Mouse (Mus musculus): ENCODE data around the gene Neurog3.

Neurog3 gene
- long read RNA-seq, experiment 1: 0 reads
- long read RNA-seq, experiment 2: 0 reads

DNA sequence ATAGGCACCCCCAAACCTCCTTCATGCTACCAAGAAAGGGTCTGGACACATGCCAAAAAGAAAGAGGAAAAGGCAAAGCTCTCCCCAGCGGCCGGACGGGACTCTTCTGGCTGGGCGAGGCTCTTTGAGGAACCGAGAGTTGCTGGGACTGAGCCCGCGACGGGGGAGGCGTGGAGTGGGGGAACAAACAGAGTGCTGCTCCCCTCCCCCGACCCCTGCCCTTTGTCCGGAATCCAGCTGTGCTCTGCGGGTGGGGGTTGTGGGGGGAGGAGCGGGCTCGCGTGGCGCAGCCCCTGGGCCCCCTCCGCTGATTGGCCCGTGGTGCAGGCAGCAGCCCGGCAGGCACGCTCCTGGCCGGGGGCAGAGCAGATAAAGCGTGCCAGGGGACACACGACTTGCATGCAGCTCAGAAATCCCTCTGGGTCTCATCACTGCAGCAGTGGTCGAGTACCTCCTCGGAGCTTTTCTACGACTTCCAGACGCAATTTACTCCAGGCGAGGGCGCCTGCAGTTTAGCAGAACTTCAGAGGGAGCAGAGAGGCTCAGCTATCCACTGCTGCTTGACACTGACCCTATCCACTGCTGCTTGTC lies at the start of gene Neurog3:
Gene Neurog3, plus strand, starts transcription at position 400 of the 591 bp plus-strand sequence.
- intact Hi-C loops (cut with DNase I): no loop called here

- intact Hi-C loops (cut with DNase I): no loop called here
Observed at GRCm38 (mm10) chr10:62086044-62086443, 46.8 kb upstream of the Neurog3 start.

DNA sequence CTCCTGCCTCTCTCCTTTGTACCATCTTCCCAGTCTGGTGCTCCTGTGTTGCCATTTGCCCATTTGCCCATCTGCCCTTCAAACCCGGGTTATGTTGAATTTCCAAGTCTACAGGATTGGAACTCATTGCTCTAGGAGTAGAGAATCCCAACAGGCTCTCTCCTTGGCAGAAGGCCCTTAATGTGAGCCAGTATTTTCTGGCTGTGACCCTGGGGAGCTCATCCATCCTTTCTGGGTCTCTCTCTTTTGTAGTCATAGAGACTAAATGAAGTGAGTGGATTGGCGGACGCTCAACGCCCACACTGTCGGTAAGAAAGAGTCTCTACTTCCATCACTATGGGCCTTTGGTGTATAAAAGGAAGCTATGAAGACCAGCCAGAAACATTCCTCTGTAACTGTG lies 46.1 kb upstream of the Neurog3 start:
- intact Hi-C loops (cut with DNase I): no loop called here

GRCm38 (mm10) chr10:62088411-62088810 lies 44.5 kb upstream of the Neurog3 start:
- intact Hi-C loops (cut with DNase I): no loop called here

GRCm38 (mm10) chr10:62089071-62089470 lies 43.8 kb upstream of the Neurog3 start:
- intact Hi-C loops (cut with DNase I): no loop called here

GRCm38 (mm10) chr10:62089486-62089885 lies 43.4 kb upstream of the Neurog3 start:
- intact Hi-C loops (cut with DNase I): no loop called here

DNA sequence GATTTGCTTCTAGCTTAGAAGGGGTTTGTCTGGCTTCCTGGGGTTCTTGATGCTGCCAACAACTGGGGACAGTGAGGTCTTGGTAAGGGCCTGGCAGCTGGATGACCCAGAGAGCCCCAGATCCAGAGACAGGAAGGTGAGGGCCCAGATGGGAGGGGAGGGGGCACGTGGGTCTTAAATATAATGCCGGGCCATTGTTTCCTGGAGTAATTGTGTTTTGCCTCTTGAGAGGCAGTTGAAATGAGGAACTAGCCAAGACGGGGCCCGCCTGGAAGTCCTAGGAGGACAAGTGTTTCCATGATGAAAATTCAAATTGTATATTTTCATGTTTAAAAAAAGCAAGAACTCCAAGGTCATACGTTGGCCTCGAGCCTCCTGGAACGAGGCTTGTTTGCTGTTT lies 39.0 kb upstream of the Neurog3 start:
- intact Hi-C loops (cut with DNase I): no loop called here

- intact Hi-C loops (cut with DNase I): no loop called here
Observed at GRCm38 (mm10) chr10:62094401-62094800, 38.5 kb upstream of the Neurog3 start.

DNA sequence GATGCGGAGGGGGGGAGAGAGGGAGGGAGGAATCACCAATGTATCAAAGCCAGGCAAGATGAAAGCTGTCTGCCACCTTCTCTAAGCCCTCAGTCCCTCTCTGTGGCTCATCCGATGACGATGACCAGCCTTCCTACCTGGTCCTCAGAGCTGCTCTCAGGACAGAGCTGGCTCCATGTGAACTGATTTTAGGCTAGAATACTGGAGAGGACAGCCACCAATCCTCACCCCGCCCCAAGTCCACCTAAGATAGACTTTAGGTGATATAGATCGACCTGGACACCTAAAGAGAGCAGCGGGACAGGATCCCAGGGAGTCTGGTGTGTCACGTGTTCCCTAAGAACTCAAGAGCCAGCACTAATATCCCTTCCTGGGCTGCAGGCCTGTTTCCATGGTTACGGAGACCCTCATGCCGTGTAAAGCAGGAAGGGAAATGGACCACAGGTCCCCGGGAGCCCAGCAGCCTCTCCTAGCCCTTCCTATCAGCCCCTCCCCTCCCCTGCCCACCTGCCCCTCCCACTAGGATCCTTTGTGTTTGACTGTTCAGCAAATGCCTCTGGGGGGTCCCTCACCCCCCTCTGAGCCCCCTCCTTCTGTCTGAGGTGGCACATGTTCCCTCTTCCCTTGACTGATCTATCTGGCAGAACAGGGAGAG lies 33.0 kb upstream of the Neurog3 start:
- intact Hi-C loops (cut with DNase I): loop anchor here (5.0 kb wide), 1 partner anchor 263 kb away; no protein-coding TSS in a partner anchor

GRCm38 (mm10) chr10:62101504-62102439 lies 31.1 kb upstream of the Neurog3 start:
- intact Hi-C loops (cut with DNase I): loop anchor here (1.0 to 5.0 kb wide), 3 partner anchors 46 to 264 kb away; no protein-coding TSS in a partner anchor

- intact Hi-C loops (cut with DNase I): loop anchor here (1.0 to 5.0 kb wide), 2 partner anchors 78 to 268 kb away; no protein-coding TSS in a partner anchor
Observed at GRCm38 (mm10) chr10:62104835-62105576, 27.9 kb upstream of the Neurog3 start.

DNA sequence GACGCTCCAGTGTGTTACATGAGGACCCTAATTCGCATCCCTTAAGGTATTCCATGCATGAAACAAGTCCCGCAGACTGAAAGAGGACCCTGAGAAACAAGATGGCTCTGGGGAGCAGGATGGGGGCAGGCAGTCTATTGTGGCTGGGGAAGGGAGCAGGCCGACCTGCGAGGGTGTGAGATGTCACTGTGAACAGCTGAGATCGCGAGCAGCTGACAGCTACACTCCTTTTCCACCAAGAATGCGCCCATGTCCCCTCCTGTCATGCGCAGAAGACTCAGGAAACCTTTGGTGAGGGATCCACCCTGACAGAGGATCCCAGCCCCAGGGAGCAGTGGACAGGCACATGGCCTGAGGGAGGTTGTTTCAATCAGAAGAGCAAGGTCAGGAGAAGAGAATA lies 25.8 kb upstream of the Neurog3 start:
- intact Hi-C loops (cut with DNase I): loop anchor here (2.0 kb wide), 1 partner anchor 140 kb away; no protein-coding TSS in a partner anchor

- intact Hi-C loops (cut with DNase I): no loop called here
Observed at GRCm38 (mm10) chr10:62110504-62111206, 22.2 kb upstream of the Neurog3 start.

- intact Hi-C loops (cut with DNase I): no loop called here
Observed at GRCm38 (mm10) chr10:62111207-62111576, 21.7 kb upstream of the Neurog3 start.

- intact Hi-C loops (cut with DNase I): no loop called here
Observed at GRCm38 (mm10) chr10:62113865-62114647, 18.8 kb upstream of the Neurog3 start.

GRCm38 (mm10) chr10:62127137-62127536 lies 5.8 kb upstream of the Neurog3 start:
- intact Hi-C loops (cut with DNase I): no loop called here

- intact Hi-C loops (cut with DNase I): no loop called here
Observed at GRCm38 (mm10) chr10:62127711-62128231, 5.1 kb upstream of the Neurog3 start.

- intact Hi-C loops (cut with DNase I): no loop called here
Observed at GRCm38 (mm10) chr10:62128316-62128951, 4.5 kb upstream of the Neurog3 start.
